Mouse (Mus musculus) frontal cortex, postnatal 36 days (tissue): ENCODE measurements around the gene Zdhhc19.

ENCODE experiments used
- DNase-seq, 2 experiments: peaks; one replicate each; pipeline ENCODE4 v3.0.0; 2022; ENCODE audit warnings: low spot score in 2 of 2

Gene Zdhhc19

GRCm38 (mm10) chr16:32495965-32496364 is at the start of gene Zdhhc19:
TSS of gene Zdhhc19 (plus strand) at chr16:32496265.
- DNase-seq: no peak

- no peak for DNase-seq
Observed at GRCm38 (mm10) chr16:32446563-32447138, 49.4 kb upstream of the Zdhhc19 start.

- no peak for DNase-seq
Observed at GRCm38 (mm10) chr16:32449665-32450064, 46.4 kb upstream of the Zdhhc19 start.

GRCm38 (mm10) chr16:32450133-32450532 is 45.9 kb upstream of the Zdhhc19 start:
- no peak for DNase-seq

- no peak for DNase-seq
Observed at GRCm38 (mm10) chr16:32453102-32453501, 43.0 kb upstream of the Zdhhc19 start.

- no peak for DNase-seq
Observed at GRCm38 (mm10) chr16:32454646-32455045, 41.4 kb upstream of the Zdhhc19 start.

- DNase-seq: no peak
Observed at GRCm38 (mm10) chr16:32456086-32456485, 40.0 kb upstream of the Zdhhc19 start.

GRCm38 (mm10) chr16:32456761-32457160 is 39.3 kb upstream of the Zdhhc19 start:
- DNase-seq: no peak

- peak in 1 of 2 experiments; percentile 33 for DNase-seq
Observed at GRCm38 (mm10) chr16:32457589-32458386, 38.3 kb upstream of the Zdhhc19 start.

GRCm38 (mm10) chr16:32460518-32460917 is 35.5 kb upstream of the Zdhhc19 start:
- no peak for DNase-seq

GRCm38 (mm10) chr16:32461713-32462112 is 34.4 kb upstream of the Zdhhc19 start:
- DNase-seq: no peak

GRCm38 (mm10) chr16:32462950-32463349 is 33.1 kb upstream of the Zdhhc19 start:
- DNase-seq: no peak

GRCm38 (mm10) chr16:32463426-32463825 is 32.6 kb upstream of the Zdhhc19 start:
- no peak for DNase-seq

GRCm38 (mm10) chr16:32464908-32465307 is 31.2 kb upstream of the Zdhhc19 start:
- no peak for DNase-seq

- DNase-seq: no peak
Observed at GRCm38 (mm10) chr16:32468488-32468887, 27.6 kb upstream of the Zdhhc19 start.

- DNase-seq: no peak
Observed at GRCm38 (mm10) chr16:32469404-32470105, 26.5 kb upstream of the Zdhhc19 start.

GRCm38 (mm10) chr16:32472276-32473015 is 23.6 kb upstream of the Zdhhc19 start:
- no peak for DNase-seq

- DNase-seq: no peak
Observed at GRCm38 (mm10) chr16:32477315-32477714, 18.8 kb upstream of the Zdhhc19 start.

GRCm38 (mm10) chr16:32479415-32479814 is 16.6 kb upstream of the Zdhhc19 start:
- DNase-seq: no peak

- DNase-seq: no peak
Observed at GRCm38 (mm10) chr16:32484431-32484871, 11.6 kb upstream of the Zdhhc19 start.

- DNase-seq: no peak
Observed at GRCm38 (mm10) chr16:32485209-32485608, 10.9 kb upstream of the Zdhhc19 start.

- DNase-seq: no peak
Observed at GRCm38 (mm10) chr16:32486046-32486445, 10.0 kb upstream of the Zdhhc19 start.
